Mouse (Mus musculus) thymus, postnatal 36 days (tissue): ENCODE data around the gene Ctsh.
"Not testable (repeated sequence)": the region's sequence is repeated elsewhere in the genome, so short reads cannot be mapped to it uniquely, and the experiment has no call there.

Source experiments
- DNase-seq, 2 experiments: peaks; one replicate each; pipeline ENCODE4 v3.0.0; 2022; ENCODE audit warnings: mixed read lengths in 2 of 2

The Ctsh gene

GRCm38 (mm10) chr9:90053852-90054251, at the start of gene Ctsh:
TSS of gene Ctsh (plus strand) at chr9:90054152.
- no peak for DNase-seq

GRCm38 (mm10) chr9:90006432-90006831, 47.5 kb upstream of the Ctsh start:
- no peak for DNase-seq

- no peak for DNase-seq
These were observed 46.9 kb upstream of the Ctsh start for GRCm38 (mm10) chr9:90007094-90007493.

GRCm38 (mm10) chr9:90008138-90008537, 45.8 kb upstream of the Ctsh start:
- DNase-seq = no peak

- no peak for DNase-seq
These were observed 42.1 kb upstream of the Ctsh start for GRCm38 (mm10) chr9:90011849-90012248.

GRCm38 (mm10) chr9:90014649-90015048, 39.3 kb upstream of the Ctsh start:
- DNase-seq = no peak

- DNase-seq = no peak
These were observed 37.7 kb upstream of the Ctsh start for GRCm38 (mm10) chr9:90016204-90016603.

GRCm38 (mm10) chr9:90020866-90021265, 33.1 kb upstream of the Ctsh start:
- DNase-seq = no peak

GRCm38 (mm10) chr9:90021442-90021841, 32.5 kb upstream of the Ctsh start:
- no peak for DNase-seq

- no peak for DNase-seq
These were observed 26.2 kb upstream of the Ctsh start for GRCm38 (mm10) chr9:90027709-90028108.

- no peak for DNase-seq
These were observed 20.0 kb upstream of the Ctsh start for GRCm38 (mm10) chr9:90033922-90034321.

GRCm38 (mm10) chr9:90035168-90035567, 18.8 kb upstream of the Ctsh start:
- no peak for DNase-seq

GRCm38 (mm10) chr9:90035794-90036193, 18.2 kb upstream of the Ctsh start:
- DNase-seq = no peak

- no peak for DNase-seq
These were observed 17.6 kb upstream of the Ctsh start for GRCm38 (mm10) chr9:90036313-90036712.

- DNase-seq = no peak
These were observed 15.4 kb upstream of the Ctsh start for GRCm38 (mm10) chr9:90038535-90038934.

- DNase-seq = no peak
These were observed 13.0 kb upstream of the Ctsh start for GRCm38 (mm10) chr9:90040916-90041315.

- no peak for DNase-seq
These were observed 12.4 kb upstream of the Ctsh start for GRCm38 (mm10) chr9:90041556-90041955.

- DNase-seq = not testable (repeated sequence)
These were observed 11.0 kb upstream of the Ctsh start for GRCm38 (mm10) chr9:90042906-90043305.

- DNase-seq = no peak
These were observed 8.8 kb upstream of the Ctsh start for GRCm38 (mm10) chr9:90045191-90045590.

GRCm38 (mm10) chr9:90047937-90048627, 5.9 kb upstream of the Ctsh start:
- DNase-seq = no peak

- peak in 1 of 2 experiments; percentile 11 for DNase-seq
These were observed 606 bp downstream of the Ctsh start for GRCm38 (mm10) chr9:90054371-90055145.

- DNase-seq = no peak
These were observed 1.5 kb downstream of the Ctsh start for GRCm38 (mm10) chr9:90055409-90055808.

- DNase-seq = no peak
These were observed 2.0 kb downstream of the Ctsh start for GRCm38 (mm10) chr9:90055911-90056310.

GRCm38 (mm10) chr9:90056716-90057115, 2.8 kb downstream of the Ctsh start:
- no peak for DNase-seq
